Mouse (Mus musculus): ENCODE measurements around the gene Abcb7. TPM values are rescaled to one million over a fixed set of nuclear protein-coding genes. Genes with fewer than 3 reads are reported as not detected.
"Not testable (repeated sequence)": the region's sequence is repeated elsewhere in the genome, so short reads cannot be mapped to it uniquely, and the experiment has no call there.

The Abcb7 gene
- polyA plus RNA-seq, 1 experiment, result not detected

DNA sequence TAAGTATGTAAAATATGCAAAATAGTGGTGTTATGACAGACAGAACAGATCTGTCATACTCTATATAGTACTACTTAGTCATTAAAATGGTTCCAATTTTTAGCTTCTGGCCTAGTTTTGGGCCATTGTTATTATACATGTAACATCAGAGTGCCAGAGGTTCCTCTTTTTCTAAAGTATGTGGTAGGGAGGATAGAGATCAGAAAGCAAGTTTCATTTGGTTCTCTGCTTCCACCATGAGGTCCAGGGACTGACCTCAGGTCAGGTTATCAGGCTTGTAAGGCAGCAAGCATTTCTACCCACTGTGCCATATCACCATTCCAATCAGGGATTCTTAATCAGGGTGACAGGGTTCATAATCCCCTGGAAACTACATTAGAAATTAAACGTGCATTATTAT, 16.1 kb downstream of the Abcb7 start:
- 84% methylated on average over 1 of the region's 1 CpGs for WGBS
- H3K27ac ChIP-seq (ENCODE audit: insufficient read depth, low read depth, low read length), result no peak overlapping the region
- no peaks in the 10 kb centered on the region for H3K4me1 ChIP-seq (ENCODE audit: control insufficient read depth, insufficient read depth, low read length)
- no peak overlapping the region for H3K4me3 ChIP-seq (ENCODE audit: insufficient read depth, low read depth, low read length)
- TF ChIP-seq POLR2A (IDR thresholded peaks at IDR 0.05; ENCODE audit: insufficient read depth, low read depth, low read length) (no peak), CTCF (IDR thresholded peaks at IDR 0.05; ENCODE audit: insufficient read depth, low read depth, low read length) (no peak)

DNA sequence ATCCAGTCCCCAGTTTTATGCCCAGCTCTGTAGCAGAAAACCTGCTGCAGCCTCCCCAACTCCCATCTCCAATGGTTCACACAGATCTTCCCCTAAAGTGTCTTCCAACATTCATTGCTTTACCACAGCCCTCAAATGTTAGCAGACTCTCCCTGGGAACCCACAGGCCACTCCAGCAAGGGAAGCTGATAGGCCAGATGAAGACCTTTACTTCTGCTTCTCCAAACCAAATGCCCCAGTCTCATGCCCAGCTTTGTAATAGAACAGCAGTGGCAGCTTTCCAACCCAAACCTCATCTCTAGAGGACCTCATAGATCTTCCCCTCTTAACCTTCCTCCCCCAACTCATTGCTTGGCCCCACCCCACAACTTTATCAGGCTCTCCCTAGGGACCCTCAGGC, 54.0 kb downstream of the Abcb7 start:
- TF ChIP-seq CTCF (IDR thresholded peaks at IDR 0.05; ENCODE audit: insufficient read depth, low read depth, low read length) (no peak), POLR2A (IDR thresholded peaks at IDR 0.05; ENCODE audit: insufficient read depth, low read depth, low read length) (no peak)
- Histone ChIP-seq H3K4me3 (ENCODE audit: insufficient read depth, low read depth, low read length) (no peak overlapping the region), H3K27ac (ENCODE audit: insufficient read depth, low read depth, low read length) (no peak overlapping the region), H3K4me1 (ENCODE audit: control insufficient read depth, insufficient read depth, low read length) (no peaks in the 10 kb centered on the region)

DNA sequence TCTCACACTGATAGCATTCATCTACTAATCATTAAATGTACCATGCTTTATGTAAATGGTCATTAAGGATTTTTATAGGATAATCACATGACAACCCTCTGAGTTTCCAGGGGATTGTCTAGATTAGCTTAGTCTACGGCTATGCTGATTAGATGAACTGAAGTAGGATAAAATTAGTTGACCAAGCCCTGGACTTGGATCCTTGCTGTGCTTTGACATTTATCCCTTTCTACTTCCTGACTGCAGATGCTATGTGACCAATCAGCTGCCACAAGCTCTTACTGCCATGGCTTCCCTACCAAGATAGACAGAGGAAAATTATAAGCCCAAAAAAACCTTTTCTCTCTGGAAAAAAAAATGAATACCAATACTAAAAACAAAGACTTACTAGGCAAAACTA, 57.8 kb downstream of the Abcb7 start:
- no peak overlapping the region for H3K27ac ChIP-seq (ENCODE audit: insufficient read depth, low read depth, low read length)
- no peaks in the 10 kb centered on the region for H3K4me1 ChIP-seq (ENCODE audit: control insufficient read depth, insufficient read depth, low read length)
- no peak overlapping the region for H3K4me3 ChIP-seq (ENCODE audit: insufficient read depth, low read depth, low read length)
- TF ChIP-seq CTCF (IDR thresholded peaks at IDR 0.05; ENCODE audit: insufficient read depth, low read depth, low read length) (no peak), POLR2A (IDR thresholded peaks at IDR 0.05; ENCODE audit: insufficient read depth, low read depth, low read length) (no peak)
- WGBS, result 86% methylated on average over 1 of the region's 1 CpGs

DNA sequence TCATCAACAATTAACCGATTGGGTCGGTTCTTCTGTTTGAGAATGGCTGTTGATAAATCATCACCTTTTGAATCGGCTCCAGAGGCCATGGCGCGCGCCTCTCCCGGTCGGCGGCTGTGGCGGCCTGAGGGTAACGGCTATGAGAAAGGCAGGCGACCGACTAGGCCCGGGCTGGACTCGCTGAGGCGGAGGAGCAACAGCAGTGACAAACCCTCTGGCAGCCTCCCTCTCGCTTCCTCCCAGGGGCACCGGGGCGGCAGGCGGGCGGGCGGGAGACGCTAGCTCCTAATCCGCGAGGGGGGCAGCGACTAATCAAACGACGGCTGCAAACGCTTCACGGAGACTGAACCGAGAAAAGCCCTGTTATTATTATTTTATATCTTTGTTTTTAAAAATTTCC, 65.5 kb downstream of the Abcb7 start:
- not testable (repeated sequence) for H3K27ac ChIP-seq (ENCODE audit: insufficient read depth, low read depth, low read length); H3K4me3 ChIP-seq (ENCODE audit: insufficient read depth, low read depth, low read length); H3K4me1 ChIP-seq (ENCODE audit: control insufficient read depth, insufficient read depth, low read length)
- 97% methylated on average over 31 of the region's 31 CpGs for WGBS

DNA sequence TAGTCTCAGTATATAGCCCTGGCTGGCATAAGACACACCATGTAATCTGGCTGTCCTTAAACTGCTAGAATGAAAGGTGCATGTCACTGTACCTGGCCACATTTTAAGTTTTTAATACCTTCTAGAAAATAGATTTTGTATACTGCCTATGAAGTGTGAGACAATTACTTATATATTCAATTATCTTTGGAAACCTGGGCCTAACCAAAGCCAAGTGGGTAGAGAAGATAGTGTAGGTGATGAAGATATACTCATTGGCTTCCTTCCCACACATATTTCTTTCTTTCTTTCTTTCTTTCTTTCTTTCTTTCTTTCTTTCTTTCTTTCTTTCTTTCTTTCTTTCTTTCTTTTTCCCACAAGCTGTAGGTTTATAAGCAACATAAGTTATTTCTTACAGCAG, 121.9 kb downstream of the Abcb7 start:
- H3K4me3 ChIP-seq (ENCODE audit: insufficient read depth, low read depth, low read length), result no peak overlapping the region
- no peak for TF ChIP-seq POLR2A (IDR thresholded peaks at IDR 0.05; ENCODE audit: insufficient read depth, low read depth, low read length)
- TF ChIP-seq CTCF (IDR thresholded peaks at IDR 0.05; ENCODE audit: insufficient read depth, low read depth, low read length), result no peak
- H3K27ac ChIP-seq (ENCODE audit: insufficient read depth, low read depth, low read length), result no peak overlapping the region
- no peaks in the 10 kb centered on the region for H3K4me1 ChIP-seq (ENCODE audit: control insufficient read depth, insufficient read depth, low read length)

DNA sequence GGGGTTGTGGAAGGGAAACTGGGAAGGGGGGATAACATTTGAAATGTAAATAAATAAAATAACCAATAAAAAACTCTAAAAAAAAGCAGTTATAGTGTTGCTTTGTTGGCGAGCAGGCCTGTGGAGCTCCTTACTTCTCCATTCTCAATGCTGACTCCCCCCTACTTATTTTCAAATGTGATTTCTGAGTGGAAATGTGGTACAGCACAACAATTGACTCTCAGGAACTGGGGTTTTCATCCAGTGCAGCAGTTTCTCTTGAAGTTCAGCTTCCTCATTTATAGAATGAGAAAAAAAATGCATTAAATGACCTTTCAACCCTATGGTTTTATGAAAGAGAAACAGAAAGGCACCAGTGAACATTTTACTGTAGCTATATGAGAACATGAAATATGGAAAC, 133.8 kb downstream of the Abcb7 start:
- WGBS, result 96% methylated on average over 1 of the region's 1 CpGs
- no peak overlapping the region for H3K27ac ChIP-seq (ENCODE audit: insufficient read depth, low read depth, low read length)
- no peaks in the 10 kb centered on the region for H3K4me1 ChIP-seq (ENCODE audit: control insufficient read depth, insufficient read depth, low read length)
- TF ChIP-seq CTCF (IDR thresholded peaks at IDR 0.05; ENCODE audit: insufficient read depth, low read depth, low read length), result no peak
- TF ChIP-seq POLR2A (IDR thresholded peaks at IDR 0.05; ENCODE audit: insufficient read depth, low read depth, low read length), result no peak
- H3K4me3 ChIP-seq (ENCODE audit: insufficient read depth, low read depth, low read length), result no peak overlapping the region

DNA sequence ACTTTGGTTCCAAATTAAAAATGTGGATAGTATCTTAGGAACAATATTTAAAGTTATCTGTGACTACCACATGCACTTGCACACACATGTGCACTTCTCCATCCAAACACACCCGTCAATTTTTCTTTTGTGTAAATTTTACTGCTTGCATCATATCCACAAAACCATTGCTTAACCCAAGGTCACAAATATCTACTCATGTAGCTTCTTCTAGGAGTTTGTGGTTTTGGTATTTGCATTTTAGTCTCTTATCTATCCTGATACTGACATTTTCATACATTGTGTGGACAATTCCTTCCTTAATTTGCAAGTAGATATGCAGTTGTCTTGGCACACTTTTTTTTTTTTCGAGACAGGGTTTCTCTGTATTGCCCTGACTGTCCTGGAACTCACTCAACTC, 149.3 kb downstream of the Abcb7 start:
- no peak overlapping the region for H3K27ac ChIP-seq (ENCODE audit: insufficient read depth, low read depth, low read length)
- no peak overlapping the region for H3K4me3 ChIP-seq (ENCODE audit: insufficient read depth, low read depth, low read length)
- 87% methylated on average over 2 of the region's 2 CpGs for WGBS
- H3K4me1 ChIP-seq (ENCODE audit: control insufficient read depth, insufficient read depth, low read length), result no peaks in the 10 kb centered on the region
- TF ChIP-seq POLR2A (IDR thresholded peaks at IDR 0.05; ENCODE audit: insufficient read depth, low read depth, low read length) (no peak), CTCF (IDR thresholded peaks at IDR 0.05; ENCODE audit: insufficient read depth, low read depth, low read length) (no peak)

DNA sequence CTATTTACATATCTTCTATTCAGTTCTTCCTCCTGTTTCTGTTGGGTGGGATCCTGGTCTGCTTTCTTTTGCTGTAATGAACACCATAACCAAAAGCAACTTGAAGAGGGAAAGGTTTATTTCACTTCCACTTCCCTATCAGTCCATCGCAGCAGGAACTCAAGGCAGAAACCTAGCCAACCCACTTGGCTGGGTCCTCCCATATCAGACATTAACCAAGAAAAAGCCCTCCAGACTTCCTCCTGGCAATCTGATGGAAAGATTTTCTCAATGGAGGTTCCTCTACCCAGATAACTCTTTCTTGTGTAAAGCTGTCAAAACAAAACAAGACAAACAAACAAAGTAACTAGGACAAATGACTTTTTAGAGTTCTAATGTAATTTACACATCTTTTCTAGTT, 151.2 kb downstream of the Abcb7 start:
- 54% methylated on average over 1 of the region's 1 CpGs for WGBS
- TF ChIP-seq POLR2A (IDR thresholded peaks at IDR 0.05; ENCODE audit: insufficient read depth, low read depth, low read length) (no peak), CTCF (IDR thresholded peaks at IDR 0.05; ENCODE audit: insufficient read depth, low read depth, low read length) (no peak)
- no peak overlapping the region for H3K4me3 ChIP-seq (ENCODE audit: insufficient read depth, low read depth, low read length)
- H3K4me1 ChIP-seq (ENCODE audit: control insufficient read depth, insufficient read depth, low read length), result no peaks in the 10 kb centered on the region
- no peak overlapping the region for H3K27ac ChIP-seq (ENCODE audit: insufficient read depth, low read depth, low read length)

DNA sequence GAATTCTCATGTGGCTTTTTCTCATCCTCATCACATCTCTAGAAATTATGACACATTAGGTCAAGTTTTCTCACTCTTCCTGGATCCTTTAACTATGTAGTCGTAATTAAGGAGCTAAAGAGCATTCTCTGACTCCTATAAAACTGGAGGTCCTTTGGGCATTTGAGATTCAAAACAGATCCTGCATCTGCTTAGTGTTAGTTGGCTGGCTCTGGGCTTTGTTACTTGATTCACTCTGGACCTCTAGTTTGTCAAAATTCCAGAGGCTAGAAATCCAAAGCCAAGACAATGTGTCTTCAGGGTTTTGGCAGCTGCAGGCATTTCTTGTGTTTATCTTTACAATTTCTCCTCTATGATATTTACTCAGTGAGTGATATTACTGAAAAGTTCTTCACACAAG, 157.1 kb downstream of the Abcb7 start:
- Histone ChIP-seq H3K27ac (ENCODE audit: insufficient read depth, low read depth, low read length) (no peak overlapping the region), H3K4me1 (ENCODE audit: control insufficient read depth, insufficient read depth, low read length) (no peaks in the 10 kb centered on the region), H3K4me3 (ENCODE audit: insufficient read depth, low read depth, low read length) (no peak overlapping the region)
- TF ChIP-seq CTCF (IDR thresholded peaks at IDR 0.05; ENCODE audit: insufficient read depth, low read depth, low read length) (no peak), POLR2A (IDR thresholded peaks at IDR 0.05; ENCODE audit: insufficient read depth, low read depth, low read length) (no peak)
- 55% methylated on average over 1 of the region's 1 CpGs for WGBS

Other genes starting within 250 kb of the Abcb7 start
- gene Nexmif, start 212.7 kb downstream of the Abcb7 start, polyA plus RNA-seq (2012; ENCODE audit: insufficient read depth, insufficient read length, low replicate concordance, missing spikeins), result not detected in 2 replicates
- gene Uprt, start 69.0 kb upstream of the Abcb7 start, polyA plus RNA-seq (2012; ENCODE audit: insufficient read depth, insufficient read length, low replicate concordance, missing spikeins), result not detected in 2 replicates